Mouse (Mus musculus) left cerebral cortex, adult 18-20 months (tissue): ENCODE results near the gene Gm20431. TPM values are rescaled to one million over a fixed set of nuclear protein-coding genes. Genes with fewer than 3 reads are reported as not detected.
A peak's percentile ranks its signal among the peaks of the same experiment; 100 is the strongest.

Source experiments
- DNase-seq, 2 experiments: peaks; one replicate each; pipeline ENCODE4 v3.0.0; 2021 to 2022; ENCODE audit warnings: low spot score in 2 of 2, mixed read lengths in 1 of 2
- microRNA-seq, 2 experiments: library from miRNA; unstranded; fragments of <30 nt; microRNA quantifications; one replicate each; pipeline ENCODE4 v1.2.0; 2021
- total RNA-seq, 2 experiments: library from RNA; stranded (reverse); gene quantifications; 2 replicates each; pipeline ENCODE4 v1.2.3; 2021

Gm20431 gene
- total RNA-seq, 2 experiments from 2014 or later, result 32.2 to 33.5 TPM

DNA sequence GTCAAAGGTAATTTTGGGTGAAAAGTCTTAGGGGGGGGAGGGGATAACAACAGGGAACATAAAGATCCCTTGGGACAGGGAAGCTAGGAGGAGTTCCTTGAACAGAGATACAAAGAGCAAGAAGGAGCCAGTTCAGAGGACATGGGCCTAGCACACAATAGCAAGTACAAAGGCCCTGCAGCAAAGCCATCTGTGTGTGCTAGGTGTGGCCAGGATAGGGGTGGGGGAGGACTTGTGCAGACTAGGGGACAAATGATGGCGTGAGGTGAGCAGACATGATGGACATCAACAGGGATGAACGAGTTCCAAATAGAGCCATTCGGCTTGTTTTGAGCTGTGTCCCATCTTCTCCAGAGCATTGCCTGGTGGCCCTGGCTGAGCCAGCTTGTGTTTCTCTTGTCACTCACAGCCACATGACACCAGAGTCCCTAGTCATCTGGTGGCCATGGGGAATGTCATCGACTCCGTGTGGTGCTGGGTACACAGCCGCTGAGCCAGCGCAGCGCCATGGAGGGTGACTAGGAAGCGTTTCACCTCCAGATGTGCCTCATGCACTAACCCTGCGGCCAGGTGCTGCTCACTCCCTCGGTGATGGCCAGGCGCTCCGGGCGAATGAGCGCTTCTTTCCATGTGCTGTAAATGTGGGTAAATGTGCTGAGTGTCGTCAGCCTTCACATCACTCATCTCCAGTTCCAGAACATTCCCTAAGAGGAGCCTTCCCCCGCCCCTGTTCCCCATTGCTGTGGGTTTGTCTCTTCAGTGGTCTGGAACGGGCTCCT lies 89.7 kb downstream of the Gm20431 start:
- DNase-seq, result no peak

DNA sequence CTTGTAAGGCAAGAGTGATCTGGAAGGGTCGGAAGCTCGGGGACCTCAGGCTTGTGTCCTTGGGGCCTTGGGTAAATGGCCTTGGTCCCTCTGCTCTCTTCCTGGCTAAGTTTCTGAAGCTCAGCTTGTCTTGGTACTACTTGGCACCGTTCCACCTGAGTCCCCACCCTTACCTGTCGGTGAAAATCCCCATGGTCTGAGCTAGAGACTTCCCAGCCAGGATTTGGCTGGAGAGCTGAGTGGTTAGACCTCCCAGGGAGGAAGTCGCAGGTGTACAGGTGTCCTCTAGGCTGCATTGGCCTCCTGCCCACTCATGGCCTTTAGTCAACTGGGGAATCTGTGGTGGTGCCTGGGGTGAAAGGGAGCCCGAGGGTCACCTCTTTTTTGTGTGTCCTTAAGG lies 90.5 kb downstream of the Gm20431 start:
- DNase-seq, result no peak

DNA sequence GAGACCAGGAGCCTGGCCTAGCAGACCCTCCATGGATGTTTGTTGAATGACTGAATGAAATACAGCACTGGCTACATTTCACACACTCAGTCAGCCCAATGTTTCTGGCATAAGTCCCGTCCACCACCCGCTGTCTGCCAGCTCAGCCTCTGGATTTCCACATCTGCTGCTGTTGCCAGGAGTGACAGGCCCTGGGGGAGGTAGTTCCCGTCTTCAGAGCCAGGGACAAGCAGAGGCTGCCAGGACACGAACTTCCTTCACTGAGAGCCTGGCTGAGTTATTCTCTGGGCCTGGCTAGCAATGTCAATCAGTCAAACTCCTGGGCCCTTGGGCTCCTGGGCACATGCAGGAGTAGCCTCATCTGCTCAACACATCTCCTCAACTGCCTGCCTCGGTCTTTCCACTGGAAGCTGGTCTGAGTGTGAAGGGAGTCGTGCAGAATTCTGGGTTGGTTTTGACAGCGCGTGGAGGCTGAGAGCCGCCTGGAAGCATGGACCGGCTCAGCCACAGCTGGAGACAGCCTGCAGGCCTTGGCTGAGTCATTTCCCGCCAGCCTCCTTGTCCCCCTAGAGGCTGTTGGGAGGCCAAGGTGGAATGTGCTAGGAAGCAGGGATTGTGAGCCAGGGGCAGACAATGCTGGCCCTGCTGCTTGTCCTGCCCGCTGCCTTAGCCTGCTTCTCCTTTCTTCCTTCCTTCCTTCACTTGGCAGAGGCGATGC lies 91.2 kb downstream of the Gm20431 start:
- DNase-seq, result peak in 1 of 2 experiments; percentile 17

DNA sequence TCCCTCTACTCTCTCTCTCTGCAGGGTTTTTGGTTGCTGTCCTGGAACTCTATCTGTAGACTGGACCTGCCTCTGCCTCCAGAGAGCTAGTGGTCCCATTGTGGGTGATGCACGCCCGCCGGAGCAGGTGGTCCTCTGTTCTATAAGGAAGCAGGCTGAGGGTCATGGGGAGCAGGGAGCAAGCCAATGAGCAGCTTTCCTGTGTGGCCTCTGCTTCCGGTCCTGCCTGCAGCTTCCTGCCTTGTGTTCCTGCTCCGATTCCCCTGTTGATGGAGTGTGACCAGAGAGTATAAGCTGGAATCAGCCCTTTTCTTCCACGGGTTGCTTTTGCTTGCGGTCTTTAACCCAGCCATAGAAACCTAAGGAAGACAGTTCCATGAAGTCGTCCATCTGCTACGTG lies 93.2 kb downstream of the Gm20431 start:
- no peak for DNase-seq

DNA sequence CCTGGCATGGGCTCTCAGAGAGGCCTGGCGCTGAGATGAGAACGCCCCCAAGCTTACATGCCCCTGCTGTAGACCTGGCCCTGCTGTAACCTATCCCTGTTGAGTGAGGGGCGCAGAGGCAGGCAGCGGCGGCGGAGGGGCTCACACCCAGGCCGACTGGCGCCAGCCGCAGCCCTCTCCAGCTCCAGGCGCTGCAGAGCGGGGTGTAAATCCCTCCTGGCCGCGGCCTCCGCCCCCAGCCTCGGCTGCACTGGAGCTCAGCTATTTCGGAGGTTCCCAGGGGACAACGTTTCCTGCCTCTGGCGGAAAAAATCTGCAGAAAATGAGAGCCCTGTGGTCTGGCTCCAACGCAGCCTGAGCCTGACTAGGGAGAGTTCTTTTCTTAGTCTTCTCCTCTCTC lies 95.6 kb downstream of the Gm20431 start:
- peak in 1 of 2 experiments; percentile 15 for DNase-seq

DNA sequence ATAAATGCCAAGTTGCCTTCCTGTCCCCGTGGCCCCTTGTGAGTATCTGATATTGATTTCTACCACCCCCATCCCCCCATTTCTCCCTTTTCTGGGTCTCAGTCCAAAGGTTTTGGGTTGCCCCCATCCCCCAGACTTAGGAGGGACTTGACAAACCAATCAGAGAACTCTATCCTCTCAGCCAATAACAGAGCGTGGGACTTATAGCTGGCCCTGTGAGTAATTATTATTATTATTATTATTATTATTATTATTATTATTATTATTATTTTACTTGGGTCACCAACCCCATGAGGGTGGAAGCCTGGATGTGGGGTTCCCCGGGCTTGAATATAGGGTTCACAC lies 96.0 kb downstream of the Gm20431 start:
- DNase-seq, result no peak

DNA sequence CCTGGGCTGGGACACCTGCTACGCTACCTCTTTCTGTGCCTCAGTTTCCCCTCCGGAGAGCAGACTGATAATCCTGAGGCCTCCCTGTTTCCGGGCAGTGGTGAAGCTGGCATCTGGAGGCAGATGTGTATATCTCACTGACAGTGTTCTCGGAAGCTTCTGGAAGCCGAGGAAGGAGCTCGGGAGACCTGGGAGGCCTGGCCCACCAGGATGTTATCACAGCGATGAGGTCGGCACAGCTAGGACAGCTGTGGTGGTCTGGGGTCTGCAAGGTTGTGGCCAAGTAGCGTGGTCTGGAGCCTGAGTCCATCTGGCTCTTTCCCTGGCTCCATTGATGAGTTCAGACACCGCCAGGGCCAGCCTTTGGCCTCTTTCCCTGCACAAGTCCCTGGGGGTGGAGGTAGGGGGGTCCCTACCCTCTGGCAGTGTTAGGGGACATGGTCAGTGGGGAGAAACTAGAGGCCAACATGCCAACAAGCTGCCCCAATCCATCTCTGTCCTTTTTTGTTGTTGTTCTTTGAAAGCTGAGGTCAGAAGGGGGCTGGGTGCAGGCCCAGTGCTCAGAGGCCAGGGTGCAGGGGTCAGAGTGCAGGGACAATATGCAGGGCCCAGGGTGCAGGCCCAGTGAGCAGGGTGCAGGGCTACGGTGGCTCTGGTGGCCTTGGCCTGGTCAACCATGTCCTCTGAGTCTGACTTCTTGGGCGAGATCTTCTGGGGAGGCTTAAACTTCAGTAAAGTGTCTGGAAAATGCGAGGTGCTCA lies 96.6 kb downstream of the Gm20431 start:
- DNase-seq, result no peak

DNA sequence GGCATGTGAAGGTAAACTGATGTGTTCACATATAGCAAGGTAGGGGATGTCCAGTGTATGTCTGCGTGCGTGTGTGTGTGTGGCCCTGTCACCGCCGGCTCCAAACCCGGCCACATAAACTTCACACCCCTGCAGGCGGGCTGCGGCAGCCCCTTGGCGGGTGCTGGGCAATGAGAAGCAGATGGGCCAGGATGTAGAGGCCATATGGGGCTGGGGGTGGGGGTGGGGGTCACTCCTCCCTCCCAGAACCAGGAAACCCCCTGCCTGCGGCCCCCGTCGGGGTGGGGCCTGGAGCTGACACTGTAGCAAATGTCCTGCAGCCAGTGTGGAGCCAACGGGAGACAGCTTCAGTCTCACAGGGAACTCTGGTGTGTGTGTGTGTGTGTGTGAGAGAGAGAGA lies 97.6 kb downstream of the Gm20431 start:
- DNase-seq, result no peak

DNA sequence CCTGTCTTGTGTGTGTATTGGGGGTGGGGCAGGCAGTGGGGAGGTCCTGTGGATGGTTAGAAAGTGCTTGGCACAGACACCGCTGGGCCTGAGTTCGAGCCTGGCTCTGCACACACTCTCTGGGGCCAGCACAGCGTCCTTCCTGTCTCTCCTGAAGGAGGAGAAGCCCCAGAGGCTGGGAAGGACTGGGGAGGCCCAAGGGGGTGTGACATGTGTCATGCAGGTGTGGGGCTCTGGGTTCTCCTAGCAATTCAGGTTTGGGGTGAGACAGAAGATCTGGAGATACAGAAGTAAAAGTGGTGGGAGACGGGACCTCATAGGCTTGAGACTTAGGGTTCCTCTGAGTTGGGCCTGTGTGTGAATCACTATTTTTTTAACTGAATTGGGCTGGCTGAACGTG lies 98.3 kb downstream of the Gm20431 start:
- no peak for DNase-seq

DNA sequence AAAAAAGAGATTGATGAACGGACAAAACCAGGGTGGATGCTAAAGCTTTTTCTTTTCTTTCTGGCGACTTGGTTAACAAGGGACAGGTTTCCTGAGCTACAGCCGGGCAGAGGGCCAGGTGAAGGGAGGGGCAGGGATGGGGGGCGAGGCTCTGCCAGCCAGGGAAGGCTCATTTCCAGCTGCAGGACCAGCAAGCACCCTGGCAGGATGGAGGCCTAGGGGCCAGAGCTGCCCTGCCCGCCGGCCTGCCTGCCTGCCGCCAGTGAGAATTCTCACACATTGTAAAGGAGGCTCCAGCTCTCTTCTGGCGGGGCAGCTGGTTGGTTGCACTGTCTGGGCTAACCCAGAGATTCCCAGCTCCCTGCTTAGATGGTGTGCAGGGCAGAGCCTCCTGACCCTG lies 99.2 kb downstream of the Gm20431 start:
- DNase-seq, result no peak

DNA sequence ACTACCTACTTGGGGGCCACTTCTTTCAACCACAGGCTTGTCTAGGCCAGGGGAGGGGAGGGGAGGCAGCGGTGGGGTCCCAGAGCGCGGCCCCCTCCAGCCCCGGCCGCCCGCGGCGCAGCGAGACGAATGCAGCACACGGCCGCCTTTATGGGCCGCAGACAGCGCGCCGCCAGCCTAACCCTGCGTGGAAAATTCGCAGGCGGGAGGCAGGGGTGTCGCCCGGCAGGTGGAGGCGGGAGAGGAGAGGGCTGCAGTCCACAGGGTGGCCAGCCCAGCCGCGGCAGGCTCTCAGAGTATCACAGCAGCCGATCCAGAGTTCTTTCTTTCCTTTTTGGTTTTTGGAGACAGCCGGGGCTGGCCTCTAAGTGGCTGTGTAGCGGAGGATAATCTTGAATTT lies 101.9 kb downstream of the Gm20431 start:
- no peak for DNase-seq

Small RNA genes lying within 50 kb of the gene (microRNA-seq; reads per million reads assigned to microRNA genes)
- gene Gm22355, result 0 reads per million in 2 experiments

Other genes starting within 250 kb of the Gm20431 start
- gene Slc9a8, start 239.8 kb downstream of the Gm20431 start, total RNA-seq, result 10 to 100 TPM; 26.2 to 32.4 TPM
- gene Rnf114, start 168.9 kb downstream of the Gm20431 start, total RNA-seq, result 10 to 100 TPM; 57.9 to 58.9 TPM
- gene Spata2, start 168.6 kb downstream of the Gm20431 start, total RNA-seq, result 10 to 100 TPM; 76.0 to 84.0 TPM
- gene Snai1, start 123.3 kb downstream of the Gm20431 start, total RNA-seq, result 1 to 10 TPM; 1.1 to 1.2 TPM
- gene Ube2v1, start 29.4 kb downstream of the Gm20431 start, total RNA-seq, result 100 to 1,000 TPM; 259 to 266 TPM
- gene Cebpb, start 27.4 kb upstream of the Gm20431 start, total RNA-seq, result 10 to 100 TPM; 15.9 to 17.3 TPM
- 10 to 100 TPM; 43.3 to 44.4 TPM for gene Tmem189, start 28.3 kb upstream of the Gm20431 start, total RNA-seq